Mouse (Mus musculus) forebrain, postnatal 0 days (tissue): ENCODE measurements at regions not wholly inside any gene's neighbourhood (a gene's known extent, or its start where the extent isn't known, plus 50 kb on each side); places are given as distances from the start of the nearest gene placed in this dataset.

Experiments used
- ATAC-seq: fragments of 200-750 bp; cut with Nextera tagmentation; 2 replicates; pipeline ENCODE4 v1.8.0; 2017; ENCODE audit warnings: mild to moderate bottlenecking, moderate library complexity
- DNase-seq: peaks from one replicate; pipeline ENCODE4 v3.0.0-alpha.2; 2015
- H3K27ac ChIP-seq: fragments of 300-500 bp; sonication (generic); 2 replicates; pipeline ENCODE4 v1.5.1; 2014; ENCODE audit warnings: low read depth, mild to moderate bottlenecking, antibody characterized with exemption, low read length, moderate library complexity, mixed read lengths
- H3K27me3 ChIP-seq: fragments of 300-500 bp; sonication (generic); 2 replicates; pipeline ENCODE4 v1.6.1; 2014; ENCODE audit warnings: mild to moderate bottlenecking, low read length, mixed read lengths; ENCODE audit not compliant: insufficient read depth
- H3K36me3 ChIP-seq: fragments of 300-500 bp; sonication (generic); 2 replicates; pipeline ENCODE4 v1.6.1; 2014; ENCODE audit warnings: mild to moderate bottlenecking, moderate library complexity; ENCODE audit not compliant: insufficient read depth
- H3K4me1 ChIP-seq: fragments of 300-500 bp; sonication (generic); 2 replicates; pipeline ENCODE4 v1.6.1; 2014; ENCODE audit warnings: antibody characterized with exemption; ENCODE audit not compliant: insufficient read depth
- H3K4me2 ChIP-seq: fragments of 300-500 bp; sonication (generic); 2 replicates; pipeline ENCODE4 v1.6.1; 2014; ENCODE audit warnings: low read depth, mild to moderate bottlenecking, moderate library complexity
- H3K4me3 ChIP-seq: fragments of 300-500 bp; sonication (generic); 2 replicates; pipeline ENCODE4 v1.5.1; 2014; ENCODE audit warnings: low read depth, low read length, mixed read lengths
- H3K9ac ChIP-seq: fragments of 300-500 bp; sonication (generic); 2 replicates; pipeline ENCODE4 v1.6.1; 2014; ENCODE audit warnings: mild to moderate bottlenecking
- H3K9me3 ChIP-seq: fragments of 300-500 bp; sonication (generic); 2 replicates; pipeline ENCODE4 v1.6.1; 2016; ENCODE audit warnings: low read length
- CTCF ChIP-seq: sonication (generic); IDR thresholded peaks from 2 replicates; pipeline ENCODE4 v1.5.1; 2016; ENCODE audit warnings: antibody characterized with exemption, control low read depth, low read depth
- whole genome bisulfite sequencing: fragments of 180-500 bp; shearing (Covaris S2); extraction: QIAGEN DNeasy Blood & Tissue Kit; methylation state at CpG from one replicate; pipeline ENCODE4 v1.1.7; 2014; 5-methylcytosine and 5-hydroxymethylcytosine counted together

DNA sequence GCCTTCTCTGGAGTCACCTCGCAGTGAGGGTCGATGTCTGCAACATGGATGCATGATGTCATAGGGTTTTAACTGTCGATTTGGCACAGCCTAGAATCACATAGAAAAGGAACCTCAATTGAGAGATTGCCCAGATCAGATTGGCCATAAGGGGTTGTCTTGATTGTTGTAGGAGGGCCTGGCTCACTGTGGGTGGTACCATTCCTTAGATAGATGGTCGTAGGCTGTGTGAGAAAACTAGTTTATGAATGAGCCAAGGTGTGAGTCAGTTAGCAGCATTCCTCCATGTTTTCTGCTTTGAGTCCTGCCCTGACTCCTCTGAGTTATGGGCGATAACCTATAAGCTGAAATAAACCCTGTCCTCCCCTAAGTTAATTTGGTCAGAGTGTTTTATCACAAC, 343.9 kb downstream of the Phkb start:
- Histone ChIP-seq H3K9me3 (no peaks in the 10 kb centered on the region), H3K27me3 (no peaks in the 10 kb centered on the region), H3K4me3 (no peak overlapping the region), H3K27ac (no peak overlapping the region), H3K4me1 (no peaks in the 10 kb centered on the region), H3K36me3 (no peaks in the 10 kb centered on the region), H3K4me2 (no peak overlapping the region), H3K9ac (no peak overlapping the region)
- DNase-seq (no peak), ATAC-seq (no peak)
- 85% methylated on average over 5 of the region's 5 CpGs for WGBS
- TF ChIP-seq CTCF: no peak

DNA sequence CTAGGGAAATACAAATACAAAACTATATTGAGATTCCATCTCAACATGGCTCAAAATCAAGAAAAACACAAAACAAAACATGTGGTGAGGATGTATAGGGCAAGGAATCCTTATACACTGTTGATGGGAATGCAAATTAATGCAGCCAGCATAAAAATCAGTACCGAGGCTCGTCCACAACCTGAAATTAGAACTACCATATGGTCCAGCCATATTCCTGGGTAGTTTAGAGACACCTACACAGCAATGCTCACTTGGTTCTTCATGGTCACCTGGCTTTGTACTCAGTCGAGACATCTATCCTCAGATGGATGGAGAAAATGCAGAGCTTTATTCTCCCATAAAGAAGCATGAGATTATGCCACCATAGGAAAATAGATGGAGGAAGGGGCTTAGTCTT, 340.0 kb downstream of the Phkb start:
- H3K36me3 ChIP-seq: no peaks in the 10 kb centered on the region
- H3K27ac ChIP-seq: no peak overlapping the region
- no peaks in the 10 kb centered on the region for H3K27me3 ChIP-seq
- ATAC-seq (no peak), DNase-seq (no peak)
- no peak overlapping the region for H3K4me2 ChIP-seq
- H3K9me3 ChIP-seq: no peaks in the 10 kb centered on the region
- no peak for TF ChIP-seq CTCF
- H3K4me1 ChIP-seq: no peaks in the 10 kb centered on the region
- WGBS: 76% methylated on average over 3 of the region's 3 CpGs
- H3K4me3 ChIP-seq: no peak overlapping the region
- no peak overlapping the region for H3K9ac ChIP-seq

DNA sequence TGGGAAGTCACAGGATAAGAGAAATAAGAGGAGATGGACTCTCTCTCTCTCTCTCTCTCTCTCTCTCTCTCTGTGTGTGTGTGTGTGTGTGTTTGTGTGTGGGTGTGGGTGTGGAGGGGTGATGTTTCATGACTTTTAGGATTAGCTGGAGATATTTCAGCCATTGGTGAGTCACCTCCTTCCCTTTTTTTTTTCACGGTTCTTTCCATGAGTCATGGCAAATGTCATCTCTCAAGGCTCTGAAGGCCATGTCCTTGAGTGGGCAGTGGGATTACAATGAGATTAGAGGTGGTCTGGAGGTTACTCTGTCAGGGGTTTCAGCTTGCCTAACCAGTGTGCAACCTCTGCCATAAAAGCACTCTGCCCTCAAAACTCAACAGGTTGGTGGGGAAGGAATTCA, 329.3 kb downstream of the Phkb start:
- no peaks in the 10 kb centered on the region for H3K36me3 ChIP-seq
- whole genome bisulfite sequencing: 95% methylated on average over 1 of the region's 1 CpGs
- H3K27ac ChIP-seq: no peak overlapping the region
- H3K4me2 ChIP-seq: no peak overlapping the region
- H3K9me3 ChIP-seq: no peaks in the 10 kb centered on the region
- no peaks in the 10 kb centered on the region for H3K4me1 ChIP-seq
- no peak for TF ChIP-seq CTCF
- DNase-seq (no peak), ATAC-seq (no peak)
- H3K4me3 ChIP-seq: no peak overlapping the region
- no peaks in the 10 kb centered on the region for H3K27me3 ChIP-seq
- H3K9ac ChIP-seq: no peak overlapping the region

DNA sequence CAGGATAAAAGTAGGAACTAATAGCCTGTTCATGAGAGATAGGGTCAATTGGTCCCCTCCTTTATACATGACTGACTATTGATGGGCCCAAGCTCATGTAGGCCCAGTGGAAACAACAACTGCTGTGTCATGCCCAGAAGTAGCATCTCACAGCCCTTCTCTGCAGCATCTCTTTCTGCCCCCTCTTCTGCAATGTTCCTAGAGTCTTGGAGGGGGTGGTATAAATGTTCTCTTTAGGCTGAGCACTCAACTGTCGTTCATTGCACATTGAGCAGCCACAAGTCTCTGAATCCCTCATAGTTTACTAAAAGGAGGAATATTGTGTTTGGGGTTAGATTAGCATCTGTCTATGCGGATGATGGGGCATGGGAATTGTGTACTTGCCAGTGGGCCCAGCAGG, 324.1 kb downstream of the Phkb start:
- H3K4me1 ChIP-seq: no peaks in the 10 kb centered on the region
- DNase-seq (no peak), ATAC-seq (no peak)
- H3K4me2 ChIP-seq: no peak overlapping the region
- no peak for TF ChIP-seq CTCF
- H3K36me3 ChIP-seq: no peaks in the 10 kb centered on the region
- no peak overlapping the region for H3K9ac ChIP-seq
- WGBS: 84% methylated on average over 2 of the region's 2 CpGs
- H3K27me3 ChIP-seq: no peaks in the 10 kb centered on the region
- H3K4me3 ChIP-seq: no peak overlapping the region
- H3K27ac ChIP-seq: no peak overlapping the region
- no peaks in the 10 kb centered on the region for H3K9me3 ChIP-seq

DNA sequence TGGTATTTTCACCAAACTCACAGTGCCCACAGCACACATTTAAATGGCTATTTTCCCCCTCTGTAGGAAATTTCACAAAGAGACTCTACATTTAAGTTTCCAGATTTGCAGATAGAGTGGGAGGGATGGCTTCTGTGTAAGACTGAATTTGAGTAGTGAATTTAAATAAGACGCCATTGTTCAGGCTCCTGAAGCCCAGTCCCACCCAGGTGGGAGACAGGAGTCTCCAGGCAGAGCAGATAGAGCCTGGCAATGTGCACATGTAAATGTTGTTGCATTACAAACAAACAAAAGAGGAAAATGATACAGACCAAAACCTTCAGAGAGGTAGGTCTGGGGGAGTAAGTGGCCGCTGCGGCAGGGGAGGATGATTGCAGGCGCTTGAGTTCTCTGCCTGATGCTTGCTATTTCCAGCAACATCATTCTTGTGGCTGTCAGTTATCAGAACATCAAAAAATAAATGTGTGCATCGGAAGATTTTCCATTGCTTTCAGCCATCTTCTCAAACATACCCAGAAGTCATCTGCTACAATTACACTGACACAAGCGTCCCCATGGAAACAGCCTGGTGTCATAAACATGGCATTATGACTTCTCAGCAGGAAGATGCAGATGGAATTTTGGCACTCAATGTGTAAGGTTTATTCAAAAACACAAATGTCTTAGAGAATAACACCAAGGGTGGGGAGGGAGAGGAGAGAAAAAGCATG, 318.5 kb downstream of the Phkb start:
- Histone ChIP-seq H3K4me1 (no peaks in the 10 kb centered on the region), H3K4me3 (no peak overlapping the region), H3K9me3 (no peaks in the 10 kb centered on the region), H3K36me3 (no peaks in the 10 kb centered on the region), H3K27ac (peak overlapping the region; percentile 80), H3K9ac (peak overlapping the region; percentile 14; the same call in 1 of the 2 replicates), H3K27me3 (no peaks in the 10 kb centered on the region), H3K4me2 (peak overlapping the region; percentile 27; the same call in 1 of the 2 replicates)
- ATAC-seq: peak; percentile 96
- DNase-seq: peak; percentile 87
- TF ChIP-seq CTCF: no peak
- WGBS: 58% methylated on average over 6 of the region's 6 CpGs

DNA sequence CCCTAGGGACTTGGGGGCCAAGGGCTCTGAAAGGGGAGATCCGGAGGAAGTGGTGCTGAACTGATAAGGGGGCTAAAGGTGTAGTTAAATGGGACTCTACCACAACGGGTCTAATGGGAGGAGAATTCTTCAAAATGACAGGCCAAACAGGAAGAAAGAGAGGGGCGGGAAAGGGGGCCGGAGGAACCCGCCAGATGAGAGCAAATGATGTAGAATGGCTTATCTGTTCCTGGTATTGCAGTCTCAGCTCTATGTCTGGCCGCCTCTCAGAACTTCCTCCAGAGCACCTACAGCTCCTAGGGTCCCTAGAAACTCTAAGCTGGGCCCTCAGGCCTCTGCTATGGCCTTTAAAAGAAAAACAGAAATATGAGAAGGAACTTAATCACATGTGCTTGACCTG, 306.8 kb downstream of the Phkb start:
- 69% methylated on average over 6 of the region's 6 CpGs for WGBS
- no peak overlapping the region for H3K9ac ChIP-seq
- no peak for ATAC-seq

DNA sequence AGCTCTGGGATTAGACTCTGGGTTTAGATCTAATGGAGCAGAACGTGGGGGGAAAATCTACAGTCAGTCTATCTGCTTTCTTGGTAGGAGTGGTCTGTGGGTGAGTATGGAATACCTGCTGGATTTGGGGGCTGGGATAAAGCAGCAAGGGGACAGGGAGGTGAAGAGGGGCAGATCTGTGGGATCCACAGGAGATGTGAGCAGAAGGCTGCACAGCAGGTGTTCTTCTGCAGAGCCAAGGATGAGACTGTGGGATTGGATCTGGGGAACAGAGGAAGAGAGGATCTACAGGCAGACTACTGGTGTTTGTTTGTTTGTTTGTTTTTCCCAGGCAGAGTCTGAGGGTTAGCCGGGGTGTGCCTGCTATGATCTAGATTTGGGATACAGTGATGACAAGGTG, 284.5 kb downstream of the Phkb start:
- Histone ChIP-seq H3K4me3 (no peak overlapping the region), H3K27ac (no peak overlapping the region), H3K36me3 (no peaks in the 10 kb centered on the region), H3K4me1 (no peaks in the 10 kb centered on the region), H3K4me2 (no peak overlapping the region), H3K9ac (no peak overlapping the region), H3K9me3 (no peaks in the 10 kb centered on the region), H3K27me3 (no peaks in the 10 kb centered on the region)
- no peak for TF ChIP-seq CTCF
- DNase-seq (no peak), ATAC-seq (no peak)
- 83% methylated on average over 2 of the region's 2 CpGs for WGBS

More for the DNA sequence above, 306.8 kb downstream of the Phkb start:
- Histone ChIP-seq H3K4me2 (no peak overlapping the region), H3K36me3 (no peaks in the 10 kb centered on the region), H3K27ac (no peak overlapping the region), H3K4me1 (no peaks in the 10 kb centered on the region), H3K9me3 (no peaks in the 10 kb centered on the region), H3K27me3 (no peaks in the 10 kb centered on the region), H3K4me3 (no peak overlapping the region)
- no peak for DNase-seq
- no peak for TF ChIP-seq CTCF

DNA sequence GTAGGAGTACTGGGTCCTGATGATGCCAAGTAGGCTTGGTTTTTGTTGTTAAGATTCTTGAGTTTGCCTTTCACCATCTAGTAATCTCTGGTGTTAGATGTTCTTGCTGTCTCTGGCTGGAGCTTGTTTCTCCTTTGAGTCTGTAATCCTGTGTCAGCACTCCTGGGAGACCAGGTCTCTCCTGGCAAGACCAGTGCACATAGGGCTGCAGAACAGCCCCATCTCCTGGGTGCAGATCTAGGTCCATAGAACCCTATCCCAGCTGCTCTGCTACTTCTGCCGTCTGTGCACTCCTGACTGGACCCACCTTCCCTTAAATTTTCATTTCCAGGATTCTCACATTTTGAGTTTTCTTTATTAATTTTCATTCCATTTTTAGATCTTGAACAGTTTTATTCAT, 283.9 kb downstream of the Phkb start:
- DNase-seq (no peak), ATAC-seq (no peak)
- Histone ChIP-seq H3K27ac (no peak overlapping the region), H3K4me3 (no peak overlapping the region), H3K4me2 (no peak overlapping the region), H3K9me3 (no peaks in the 10 kb centered on the region), H3K9ac (no peak overlapping the region), H3K27me3 (no peaks in the 10 kb centered on the region), H3K36me3 (no peaks in the 10 kb centered on the region), H3K4me1 (no peaks in the 10 kb centered on the region)
- TF ChIP-seq CTCF: no peak
- 93% methylated on average over 1 of the region's 1 CpGs for WGBS
